Mouse (Mus musculus): ENCODE measurements around the gene Stat4. TPM values are rescaled to one million over a fixed set of nuclear protein-coding genes. Genes with fewer than 3 reads are reported as not detected.

Gene Stat4
- polyA plus RNA-seq, 1 experiment = not detected

- no peak overlapping the region for H3K4me3 ChIP-seq (ENCODE audit: insufficient read depth, low read length)
- no peaks in the 10 kb centered on the region for H3K4me1 ChIP-seq (ENCODE audit: control insufficient read depth, insufficient read depth, low read length)
- no peak overlapping the region for H3K27ac ChIP-seq (ENCODE audit: insufficient read depth, low read length)
- no peak for TF ChIP-seq POLR2A (IDR thresholded peaks at IDR 0.05; ENCODE audit: low read depth, low read length)
- TF ChIP-seq CTCF (IDR thresholded peaks at IDR 0.05; ENCODE audit: borderline replicate concordance, insufficient read depth, low read length) = no peak
Observed at GRCm38 (mm10) chr1:52131787-52132377, 144.9 kb downstream of the Stat4 start.

- H3K4me3 ChIP-seq (ENCODE audit: insufficient read depth, low read length) = no peak overlapping the region
- no peak overlapping the region for H3K27ac ChIP-seq (ENCODE audit: insufficient read depth, low read length)
- no peaks in the 10 kb centered on the region for H3K4me1 ChIP-seq (ENCODE audit: control insufficient read depth, insufficient read depth, low read length)
- TF ChIP-seq CTCF (IDR thresholded peaks at IDR 0.05; ENCODE audit: borderline replicate concordance, insufficient read depth, low read length) (no peak), POLR2A (IDR thresholded peaks at IDR 0.05; ENCODE audit: low read depth, low read length) (no peak)
Observed at GRCm38 (mm10) chr1:52133254-52133653, 146.3 kb downstream of the Stat4 start.

GRCm38 (mm10) chr1:52137292-52137691 is 150.3 kb downstream of the Stat4 start:
- no peak overlapping the region for H3K4me3 ChIP-seq (ENCODE audit: insufficient read depth, low read length)
- TF ChIP-seq POLR2A (IDR thresholded peaks at IDR 0.05; ENCODE audit: low read depth, low read length) (no peak), CTCF (IDR thresholded peaks at IDR 0.05; ENCODE audit: borderline replicate concordance, insufficient read depth, low read length) (no peak)
- H3K4me1 ChIP-seq (ENCODE audit: control insufficient read depth, insufficient read depth, low read length) = no peaks in the 10 kb centered on the region
- H3K27ac ChIP-seq (ENCODE audit: insufficient read depth, low read length) = no peak overlapping the region

- TF ChIP-seq CTCF (IDR thresholded peaks at IDR 0.05; ENCODE audit: borderline replicate concordance, insufficient read depth, low read length) (no peak), POLR2A (IDR thresholded peaks at IDR 0.05; ENCODE audit: low read depth, low read length) (no peak)
- H3K27ac ChIP-seq (ENCODE audit: insufficient read depth, low read length) = no peak overlapping the region
- no peaks in the 10 kb centered on the region for H3K4me1 ChIP-seq (ENCODE audit: control insufficient read depth, insufficient read depth, low read length)
- no peak overlapping the region for H3K4me3 ChIP-seq (ENCODE audit: insufficient read depth, low read length)
Observed at GRCm38 (mm10) chr1:52140534-52140933, 153.6 kb downstream of the Stat4 start.

- TF ChIP-seq POLR2A (IDR thresholded peaks at IDR 0.05; ENCODE audit: low read depth, low read length) = no peak
- no peak for TF ChIP-seq CTCF (IDR thresholded peaks at IDR 0.05; ENCODE audit: borderline replicate concordance, insufficient read depth, low read length)
- no peaks in the 10 kb centered on the region for H3K4me1 ChIP-seq (ENCODE audit: control insufficient read depth, insufficient read depth, low read length)
Observed at GRCm38 (mm10) chr1:52141482-52141881, 154.5 kb downstream of the Stat4 start.

GRCm38 (mm10) chr1:52142117-52142516 is 155.2 kb downstream of the Stat4 start:
- no peak overlapping the region for H3K4me3 ChIP-seq (ENCODE audit: insufficient read depth, low read length)
- H3K4me1 ChIP-seq (ENCODE audit: control insufficient read depth, insufficient read depth, low read length) = no peaks in the 10 kb centered on the region
- no peak overlapping the region for H3K27ac ChIP-seq (ENCODE audit: insufficient read depth, low read length)
- TF ChIP-seq CTCF (IDR thresholded peaks at IDR 0.05; ENCODE audit: borderline replicate concordance, insufficient read depth, low read length) = no peak
- no peak for TF ChIP-seq POLR2A (IDR thresholded peaks at IDR 0.05; ENCODE audit: low read depth, low read length)

More at GRCm38 (mm10) chr1:52141482-52141881, 154.5 kb downstream of the Stat4 start:
- Histone ChIP-seq H3K27ac (ENCODE audit: insufficient read depth, low read length) (no peak overlapping the region), H3K4me3 (ENCODE audit: insufficient read depth, low read length) (no peak overlapping the region)

GRCm38 (mm10) chr1:52143191-52143590 is 156.2 kb downstream of the Stat4 start:
- H3K27ac ChIP-seq (ENCODE audit: insufficient read depth, low read length) = no peak overlapping the region
- no peaks in the 10 kb centered on the region for H3K4me1 ChIP-seq (ENCODE audit: control insufficient read depth, insufficient read depth, low read length)
- TF ChIP-seq POLR2A (IDR thresholded peaks at IDR 0.05; ENCODE audit: low read depth, low read length) (no peak), CTCF (IDR thresholded peaks at IDR 0.05; ENCODE audit: borderline replicate concordance, insufficient read depth, low read length) (no peak)
- no peak overlapping the region for H3K4me3 ChIP-seq (ENCODE audit: insufficient read depth, low read length)

- H3K4me3 ChIP-seq (ENCODE audit: insufficient read depth, low read length) = no peak overlapping the region
- H3K27ac ChIP-seq (ENCODE audit: insufficient read depth, low read length) = no peak overlapping the region
- no peak for TF ChIP-seq CTCF (IDR thresholded peaks at IDR 0.05; ENCODE audit: borderline replicate concordance, insufficient read depth, low read length)
- no peaks in the 10 kb centered on the region for H3K4me1 ChIP-seq (ENCODE audit: control insufficient read depth, insufficient read depth, low read length)
Observed at GRCm38 (mm10) chr1:52143596-52144156, 156.7 kb downstream of the Stat4 start.

- no peak overlapping the region for H3K4me3 ChIP-seq (ENCODE audit: insufficient read depth, low read length)
- no peak overlapping the region for H3K27ac ChIP-seq (ENCODE audit: insufficient read depth, low read length)
- TF ChIP-seq CTCF (IDR thresholded peaks at IDR 0.05; ENCODE audit: borderline replicate concordance, insufficient read depth, low read length) (no peak), POLR2A (IDR thresholded peaks at IDR 0.05; ENCODE audit: low read depth, low read length) (no peak)
- H3K4me1 ChIP-seq (ENCODE audit: control insufficient read depth, insufficient read depth, low read length) = peaks cover 2% of the 10 kb centered on the region; the same call in 1 of the 2 replicates
Observed at GRCm38 (mm10) chr1:52144907-52145306, 158.0 kb downstream of the Stat4 start.

- Histone ChIP-seq H3K4me3 (ENCODE audit: insufficient read depth, low read length) (no peak overlapping the region), H3K4me1 (ENCODE audit: control insufficient read depth, insufficient read depth, low read length) (peaks cover 2% of the 10 kb centered on the region; the same call in 1 of the 2 replicates), H3K27ac (ENCODE audit: insufficient read depth, low read length) (no peak overlapping the region)
- no peak for TF ChIP-seq POLR2A (IDR thresholded peaks at IDR 0.05; ENCODE audit: low read depth, low read length)
- peak; percentile 94 for TF ChIP-seq CTCF (IDR thresholded peaks at IDR 0.05; ENCODE audit: borderline replicate concordance, insufficient read depth, low read length)
Observed at GRCm38 (mm10) chr1:52146214-52146970, 159.4 kb downstream of the Stat4 start.

Data from embryonic fibroblast, embryonic 13.5 days (primary cell).